Mouse (Mus musculus) lung, embryonic 16.5 days (tissue): ENCODE measurements at regions not wholly inside any gene's neighbourhood (a gene's known extent, or its start where the extent isn't known, plus 50 kb on each side); places are given as distances from the start of the nearest gene placed in this dataset.

Experiments
- ATAC-seq: fragments of 200-750 bp; cut with Nextera tagmentation; 2 replicates; pipeline ENCODE4 v1.8.0; 2017; ENCODE audit warnings: low read depth, mild to moderate bottlenecking, moderate library complexity
- H3K27ac ChIP-seq: fragments of 300-500 bp; sonication (generic); 2 replicates; pipeline ENCODE4 v1.5.1; 2014; ENCODE audit warnings: mild to moderate bottlenecking, control low read depth, low read length
- H3K27me3 ChIP-seq: fragments of 300-500 bp; sonication (generic); 2 replicates; pipeline ENCODE4 v1.6.1; 2014; ENCODE audit warnings: low read depth, low read length, mixed read lengths; ENCODE audit not compliant: control insufficient read depth, insufficient read depth
- H3K36me3 ChIP-seq: fragments of 300-500 bp; sonication (generic); 2 replicates; pipeline ENCODE4 v1.6.1; 2014; ENCODE audit warnings: low read length; ENCODE audit not compliant: control insufficient read depth, insufficient read depth
- H3K4me1 ChIP-seq: fragments of 300-500 bp; sonication (generic); replicated peaks from 2 replicates; pipeline ENCODE4 v1.6.1; 2014; ENCODE audit warnings: low read length, mixed read lengths; ENCODE audit not compliant: control insufficient read depth, insufficient read depth
- H3K4me2 ChIP-seq: fragments of 300-500 bp; sonication (generic); 2 replicates; pipeline ENCODE4 v1.6.1; 2014; ENCODE audit warnings: low read depth, low read length, control low read depth
- H3K4me3 ChIP-seq: fragments of 300-500 bp; sonication (generic); 2 replicates; pipeline ENCODE4 v1.5.1; 2014; ENCODE audit warnings: mild to moderate bottlenecking, low read length, control low read depth
- H3K9ac ChIP-seq: fragments of 300-500 bp; sonication (generic); 2 replicates; pipeline ENCODE4 v1.6.1; 2014; ENCODE audit warnings: low read length, control low read depth
- H3K9me3 ChIP-seq: fragments of 300-500 bp; sonication (generic); 2 replicates; pipeline ENCODE4 v1.6.1; 2016; ENCODE audit warnings: low read length; ENCODE audit not compliant: control insufficient read depth
- WGBS: fragments of 180-500 bp; shearing (Covaris S2); extraction: QIAGEN DNeasy Blood & Tissue Kit; methylation state at CpG from one replicate; pipeline ENCODE4 v1.1.7; 2014; 5-methylcytosine and 5-hydroxymethylcytosine counted together

GRCm38 (mm10) chr14:76849636-76850035 is 186.9 kb upstream of the Ccdc122 start:
- Histone ChIP-seq H3K27me3 (no peaks in the 10 kb centered on the region), H3K9ac (no peak overlapping the region), H3K4me2 (peak overlapping the region; percentile 15; the same call in 1 of the 2 replicates), H3K27ac (peak overlapping the region; percentile 38; the same call in 1 of the 2 replicates), H3K4me3 (no peak overlapping the region), H3K36me3 (no peaks in the 10 kb centered on the region), H3K4me1 (peaks cover 9% of the 10 kb centered on the region; the same call in 1 of the 2 replicates), H3K9me3 (no peaks in the 10 kb centered on the region)
- ATAC-seq = peak; percentile 82
- WGBS = 44% methylated on average over 6 of the region's 6 CpGs

- 50% methylated on average over 3 of the region's 3 CpGs for WGBS
- no peaks in the 10 kb centered on the region for H3K9me3 ChIP-seq
- no peaks in the 10 kb centered on the region for H3K27me3 ChIP-seq
- H3K4me3 ChIP-seq = no peak overlapping the region
- no peak for ATAC-seq
- H3K9ac ChIP-seq = no peak overlapping the region
- H3K4me1 ChIP-seq = peaks cover 9% of the 10 kb centered on the region; the same call in 1 of the 2 replicates
- H3K36me3 ChIP-seq = no peaks in the 10 kb centered on the region
- H3K4me2 ChIP-seq = no peak overlapping the region
- H3K27ac ChIP-seq = peak overlapping the region; percentile 38; the same call in 1 of the 2 replicates
Observed at GRCm38 (mm10) chr14:76849071-76849470, 187.5 kb upstream of the Ccdc122 start.

DNA sequence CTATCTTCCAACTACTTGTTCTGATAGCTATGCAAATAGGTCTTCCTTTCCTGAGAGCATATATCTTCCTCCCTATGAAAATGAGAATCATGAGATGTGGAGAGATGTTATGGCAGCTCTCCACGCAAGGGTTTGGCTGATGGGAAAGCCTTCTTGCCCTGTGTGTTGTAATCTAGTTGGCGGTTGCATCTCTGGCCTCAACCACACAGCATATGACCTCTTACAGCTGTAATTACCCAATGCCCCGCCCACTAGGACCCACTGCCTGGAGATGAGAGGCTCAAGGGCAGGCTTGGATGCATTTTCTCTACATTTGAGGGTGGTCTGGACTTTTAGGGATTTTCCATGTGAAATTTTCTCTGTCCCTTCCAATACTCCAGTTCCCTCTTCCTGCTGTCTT is 190.9 kb upstream of the Ccdc122 start:
- no peaks in the 10 kb centered on the region for H3K9me3 ChIP-seq
- 58% methylated on average over 3 of the region's 3 CpGs for WGBS
- H3K4me2 ChIP-seq = no peak overlapping the region
- no peaks in the 10 kb centered on the region for H3K36me3 ChIP-seq
- H3K4me3 ChIP-seq = no peak overlapping the region
- H3K9ac ChIP-seq = no peak overlapping the region
- no peak overlapping the region for H3K27ac ChIP-seq
- H3K4me1 ChIP-seq = 0 out of 2 replicates have a peak, but pooled peaks cover 3% of the 10 kb centered on the region
- H3K27me3 ChIP-seq = no peaks in the 10 kb centered on the region
- ATAC-seq = no peak

- Histone ChIP-seq H3K27me3 (no peaks in the 10 kb centered on the region), H3K36me3 (no peaks in the 10 kb centered on the region), H3K4me1 (no peaks in the 10 kb centered on the region), H3K27ac (no peak overlapping the region), H3K4me2 (no peak overlapping the region), H3K9ac (no peak overlapping the region), H3K9me3 (no peaks in the 10 kb centered on the region), H3K4me3 (no peak overlapping the region)
- no peak for ATAC-seq
- WGBS = 90% methylated on average over 1 of the region's 1 CpGs
Observed at GRCm38 (mm10) chr14:76844717-76845116, 191.9 kb upstream of the Ccdc122 start.

GRCm38 (mm10) chr14:76837583-76838220 is 198.9 kb upstream of the Ccdc122 start:
- ATAC-seq = no peak
- H3K9ac ChIP-seq = no peak overlapping the region
- no peak overlapping the region for H3K4me3 ChIP-seq
- no peaks in the 10 kb centered on the region for H3K36me3 ChIP-seq
- no peaks in the 10 kb centered on the region for H3K9me3 ChIP-seq
- WGBS = 82% methylated on average over 5 of the region's 5 CpGs
- no peak overlapping the region for H3K27ac ChIP-seq
- no peaks in the 10 kb centered on the region for H3K4me1 ChIP-seq
- no peak overlapping the region for H3K4me2 ChIP-seq
- H3K27me3 ChIP-seq = no peaks in the 10 kb centered on the region

GRCm38 (mm10) chr14:76836926-76837516 is 199.6 kb upstream of the Ccdc122 start:
- 70% methylated on average over 10 of the region's 10 CpGs for WGBS
- Histone ChIP-seq H3K27me3 (no peaks in the 10 kb centered on the region), H3K27ac (no peak overlapping the region), H3K9me3 (no peaks in the 10 kb centered on the region), H3K4me1 (no peaks in the 10 kb centered on the region; the same call in 1 of the 2 replicates), H3K9ac (no peak overlapping the region), H3K4me2 (no peak overlapping the region), H3K36me3 (no peaks in the 10 kb centered on the region), H3K4me3 (no peak overlapping the region)
- ATAC-seq = no peak

DNA sequence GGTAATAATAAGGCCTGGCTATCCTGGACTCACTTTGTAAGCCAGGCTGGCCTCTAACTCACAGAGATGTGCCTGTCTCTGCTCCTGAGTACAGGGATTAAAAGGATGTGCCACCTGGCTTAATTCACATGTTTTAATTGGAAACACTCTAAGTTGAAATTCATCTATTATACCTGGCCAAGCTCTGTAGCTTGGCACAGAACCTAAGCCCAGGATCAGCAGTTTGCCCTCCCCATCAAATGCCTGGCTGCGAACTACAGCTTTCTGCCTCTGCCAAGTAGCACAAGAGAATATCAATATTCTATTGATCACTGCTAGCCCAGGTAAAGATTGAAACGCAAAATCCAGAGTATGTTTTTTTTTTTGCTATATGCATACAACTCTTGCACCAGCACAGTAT is 200.3 kb upstream of the Ccdc122 start:
- ATAC-seq = no peak
- Histone ChIP-seq H3K27me3 (no peaks in the 10 kb centered on the region), H3K36me3 (no peaks in the 10 kb centered on the region), H3K4me1 (no peaks in the 10 kb centered on the region; the same call in 1 of the 2 replicates), H3K4me2 (no peak overlapping the region), H3K4me3 (no peak overlapping the region), H3K9me3 (no peaks in the 10 kb centered on the region), H3K9ac (no peak overlapping the region), H3K27ac (no peak overlapping the region)
- 91% methylated on average over 2 of the region's 2 CpGs for WGBS

GRCm38 (mm10) chr14:76834084-76834483 is 202.5 kb upstream of the Ccdc122 start:
- no peak overlapping the region for H3K27ac ChIP-seq
- H3K27me3 ChIP-seq = no peaks in the 10 kb centered on the region
- no peaks in the 10 kb centered on the region for H3K9me3 ChIP-seq
- H3K9ac ChIP-seq = no peak overlapping the region
- 20% methylated on average over 6 of the region's 6 CpGs for WGBS
- H3K4me2 ChIP-seq = no peak overlapping the region
- peak; percentile 83 for ATAC-seq
- H3K4me3 ChIP-seq = no peak overlapping the region
- H3K4me1 ChIP-seq = no peaks in the 10 kb centered on the region; the same call in 1 of the 2 replicates
- no peaks in the 10 kb centered on the region for H3K36me3 ChIP-seq

GRCm38 (mm10) chr14:76829161-76829510 is 207.4 kb upstream of the Ccdc122 start:
- no peak overlapping the region for H3K9ac ChIP-seq
- H3K4me2 ChIP-seq = no peak overlapping the region
- H3K36me3 ChIP-seq = no peaks in the 10 kb centered on the region
- H3K9me3 ChIP-seq = no peaks in the 10 kb centered on the region
- no peak overlapping the region for H3K27ac ChIP-seq
- no peaks in the 10 kb centered on the region for H3K27me3 ChIP-seq
- no peak overlapping the region for H3K4me3 ChIP-seq
- H3K4me1 ChIP-seq = no peaks in the 10 kb centered on the region; the same call in 1 of the 2 replicates
- no peak for ATAC-seq
- WGBS = 82% methylated on average over 1 of the region's 1 CpGs
